ENCODE assay signal across 8 mouse cellular contexts in the genomic region with DNA sequence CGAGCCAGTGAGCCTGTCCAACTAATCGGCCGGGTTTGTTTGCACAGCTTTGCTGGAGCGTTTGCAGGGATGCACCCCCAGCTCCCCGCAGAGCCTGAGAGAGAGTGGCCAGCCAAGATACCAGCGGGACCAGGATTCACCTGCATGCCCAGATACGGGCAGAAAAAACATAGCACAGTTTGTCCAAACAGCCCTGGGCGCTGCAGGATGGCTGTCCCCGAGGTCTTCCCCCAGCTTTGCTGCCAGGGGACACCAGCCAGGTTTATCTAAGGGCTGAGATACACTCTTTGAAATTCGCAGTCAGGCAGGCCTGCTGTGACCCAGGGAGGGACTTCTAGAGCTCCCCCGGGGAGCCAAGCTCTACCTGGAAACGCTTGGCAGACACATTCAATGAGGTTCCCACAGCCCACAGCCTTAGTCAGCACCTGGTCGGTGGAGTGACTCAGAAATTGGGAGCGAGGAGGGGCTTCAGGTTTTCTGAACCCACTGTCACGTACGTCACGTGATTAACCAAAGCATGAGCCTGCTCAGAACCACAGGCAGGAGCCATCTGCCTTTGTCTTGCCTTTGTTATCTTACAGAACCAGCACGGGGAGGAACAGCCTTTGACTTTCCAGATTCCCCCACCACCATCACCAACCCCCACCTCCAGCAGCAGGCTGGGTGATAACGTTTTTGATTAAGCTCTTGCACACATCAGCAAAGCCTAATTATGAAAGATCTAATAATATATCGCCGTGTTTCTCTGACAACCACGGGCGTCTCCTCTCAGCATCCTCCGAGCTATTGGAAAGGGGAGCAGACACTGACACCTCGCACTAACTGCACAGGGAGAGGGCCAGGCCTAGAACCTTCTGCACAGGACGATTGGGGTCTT.
A peak's percentile ranks its signal among the peaks of the same experiment; 100 is the strongest.
DNase-seq lines count a peak whose midpoint lies in the region; ATAC-seq and TF ChIP-seq lines count a peak whose summit lies in the region.

No protein-coding gene starts in this region.

- 0 out of 2 replicates have a peak overlapping the region, but pooled peaks have one; percentile 0 for H3K9ac ChIP-seq in kidney, embryonic 16.5 days (replicated peaks; ENCODE audit: low read length)
- peak overlapping the region; percentile 22 for H3K9ac ChIP-seq in hindbrain, postnatal 0 days (replicated peaks; ENCODE audit: low read length)
- peak overlapping the region; percentile 62 for H3K9ac ChIP-seq in neural tube, embryonic 13.5 days

- H3K27ac ChIP-seq in kidney, embryonic 16.5 days (ENCODE audit: low read length): no peak overlapping the region
- peak overlapping the region; percentile 60 for H3K27ac ChIP-seq in hindbrain, postnatal 0 days
- H3K27ac ChIP-seq in neural tube, embryonic 13.5 days (replicated peaks): peak overlapping the region; percentile 70

- H3K4me2 ChIP-seq in kidney, embryonic 16.5 days (replicated peaks; ENCODE audit: low read depth, low read length): peak overlapping the region; percentile 36
- peak overlapping the region; percentile 49 for H3K4me2 ChIP-seq in hindbrain, postnatal 0 days (ENCODE audit: low read depth, low read length)
- H3K4me2 ChIP-seq in neural tube, embryonic 13.5 days: peak overlapping the region; percentile 49

- ATAC-seq in kidney, embryonic 16.5 days (ENCODE audit: low FRiP score, low TSS enrichment): peak; percentile 78
- peak; percentile 81 for ATAC-seq in hindbrain, postnatal 0 days
- ATAC-seq in neural tube, embryonic 13.5 days (ENCODE audit: low read depth): peak; percentile 77
- ATAC-seq in erythroid progenitor cell, adult 5-6 weeks (replicated peaks; ENCODE audit: low FRiP score, poor library complexity, severe bottlenecking): no peak

- H3K36me3 ChIP-seq in kidney, embryonic 16.5 days (ENCODE audit: insufficient read depth, low read length): no peaks in the 10 kb centered on the region
- H3K36me3 ChIP-seq in hindbrain, postnatal 0 days (ENCODE audit: insufficient read depth, low read length): no peaks in the 10 kb centered on the region
- no peaks in the 10 kb centered on the region for H3K36me3 ChIP-seq in neural tube, embryonic 13.5 days

- H3K9me3 ChIP-seq in kidney, embryonic 16.5 days (ENCODE audit: low read length): no peaks in the 10 kb centered on the region
- no peaks in the 10 kb centered on the region for H3K9me3 ChIP-seq in hindbrain, postnatal 0 days (ENCODE audit: low read length)
- no peaks in the 10 kb centered on the region for H3K9me3 ChIP-seq in neural tube, embryonic 13.5 days

- DNase-seq in kidney, postnatal 25 days: no peak
- DNase-seq in cerebellum, postnatal 10 days: peak; percentile 94 to 98
- DNase-seq in gastrocnemius, adult 8-10 months (ENCODE audit: low spot score in 2 of 2): peak; percentile 6 to 14
- DNase-seq in hindbrain, postnatal 0 days (ENCODE audit: low spot score): peak; percentile 74
- DNase-seq in liver: peak; percentile 38

- peaks cover 5% of the 10 kb centered on the region for H3K27me3 ChIP-seq in kidney, embryonic 16.5 days (ENCODE audit: insufficient read depth, low read length)
- no peaks in the 10 kb centered on the region for H3K27me3 ChIP-seq in hindbrain, postnatal 0 days (ENCODE audit: insufficient read depth, low read length)
- H3K27me3 ChIP-seq in neural tube, embryonic 13.5 days: peaks cover 5% of the 10 kb centered on the region; the same call in 1 of the 2 replicates

- WGBS in kidney, embryonic 16.5 days: 17% methylated on average over 26 of the region's 26 CpGs
- WGBS in hindbrain, postnatal 0 days: 10% methylated on average over 26 of the region's 26 CpGs
- WGBS in neural tube, embryonic 13.5 days: 7% methylated on average over 26 of the region's 26 CpGs

- peak overlapping the region; percentile 1; the same call in 1 of the 2 replicates for H3K4me3 ChIP-seq in kidney, embryonic 16.5 days (ENCODE audit: low read length)
- peak overlapping the region; percentile 10; the same call in 1 of the 2 replicates for H3K4me3 ChIP-seq in hindbrain, postnatal 0 days (ENCODE audit: low read length)
- H3K4me3 ChIP-seq in neural tube, embryonic 13.5 days: no peak overlapping the region

- TF ChIP-seq CTCF in hindbrain, postnatal 0 days (IDR thresholded peaks at IDR 0.05; ENCODE audit: low read depth): no peak

- H3K4me1 ChIP-seq in kidney, embryonic 16.5 days (ENCODE audit: insufficient read depth, low read length): peaks cover 27% of the 10 kb centered on the region
- H3K4me1 ChIP-seq in hindbrain, postnatal 0 days (ENCODE audit: insufficient read depth, low read length): peaks cover 17% of the 10 kb centered on the region
- peaks cover 47% of the 10 kb centered on the region for H3K4me1 ChIP-seq in neural tube, embryonic 13.5 days (replicated peaks)

Comparison
In these comparisons a context has a peak if more than half of its experiments do, and no peak if none do; other contexts are left out.
1. H3K9ac ChIP-seq: peak in every context shown above with its lines; median percentile 62 in neural tube, embryonic 13.5 days; 22 in hindbrain, postnatal 0 days; 0 in kidney, embryonic 16.5 days.
2. DNase-seq: peak in cerebellum, postnatal 10 days (2 of 2), gastrocnemius, adult 8-10 months (2 of 2), hindbrain, postnatal 0 days (single experiment) and liver (single experiment); none in kidney, postnatal 25 days (0 of 2).
3. Peak in every context shown above with its lines, with median percentiles within 50 percentile points of each other: H3K4me2 ChIP-seq.